Mouse (Mus musculus): ENCODE measurements around the gene Alpl.

Gene Alpl

GRCm38 (mm10) chr4:137717671-137718070 lies 78.5 kb downstream of the Alpl start:
- no peak for DNase-seq (ENCODE audit: low read depth, low spot score)

DNA sequence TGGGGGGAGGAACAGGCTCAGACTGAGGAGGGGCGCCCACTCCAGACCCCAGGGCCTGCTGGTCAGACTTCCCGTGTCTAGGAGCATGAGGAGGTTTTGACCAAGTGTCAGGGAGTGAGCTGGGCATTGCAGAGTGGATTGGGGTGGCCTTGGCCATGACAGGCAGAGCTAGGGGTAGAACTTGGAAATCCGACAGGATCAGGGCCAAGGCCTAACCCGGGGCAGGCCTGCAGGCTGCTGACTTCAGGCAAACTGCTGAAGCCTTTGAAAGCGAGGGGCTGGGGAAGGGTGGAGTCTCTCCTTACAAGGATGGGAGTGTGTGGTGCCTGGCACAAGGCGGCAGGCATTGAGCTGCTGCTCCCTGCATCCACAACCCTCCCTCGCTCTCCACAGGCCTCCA lies 79.2 kb downstream of the Alpl start:
- no peak for DNase-seq (ENCODE audit: low read depth, low spot score)

DNA sequence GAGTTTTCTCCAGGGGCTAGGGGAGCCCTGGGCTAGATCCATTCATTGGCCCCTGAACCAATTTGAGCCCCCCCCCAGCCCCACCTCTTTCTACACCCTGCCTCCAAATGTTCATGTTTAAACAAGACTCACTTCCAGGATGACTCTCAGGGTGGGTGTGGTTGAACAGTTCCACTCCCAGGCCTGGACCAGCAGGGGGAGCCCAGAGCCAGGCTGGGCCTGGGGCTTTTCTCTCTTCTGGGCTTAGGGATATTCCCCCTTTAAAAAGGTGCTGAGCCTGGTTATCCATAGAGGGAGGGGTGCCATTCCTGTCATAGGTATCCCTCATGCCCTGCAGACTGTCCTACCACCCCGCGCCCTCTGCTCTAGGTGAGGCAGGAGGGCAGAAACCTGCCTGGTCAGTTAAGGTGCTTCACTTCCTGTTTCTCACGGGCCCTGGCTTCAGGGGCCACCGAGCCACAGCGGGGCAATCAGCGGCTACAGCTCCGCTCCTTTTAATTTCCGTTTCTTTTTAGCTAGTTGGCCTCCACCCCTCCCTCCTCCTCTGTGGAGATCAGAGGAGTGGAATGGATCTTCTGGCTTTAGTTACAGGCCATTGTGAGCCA lies 82.1 kb downstream of the Alpl start:
- DNase-seq (ENCODE audit: low read depth, low spot score), result no peak

DNA sequence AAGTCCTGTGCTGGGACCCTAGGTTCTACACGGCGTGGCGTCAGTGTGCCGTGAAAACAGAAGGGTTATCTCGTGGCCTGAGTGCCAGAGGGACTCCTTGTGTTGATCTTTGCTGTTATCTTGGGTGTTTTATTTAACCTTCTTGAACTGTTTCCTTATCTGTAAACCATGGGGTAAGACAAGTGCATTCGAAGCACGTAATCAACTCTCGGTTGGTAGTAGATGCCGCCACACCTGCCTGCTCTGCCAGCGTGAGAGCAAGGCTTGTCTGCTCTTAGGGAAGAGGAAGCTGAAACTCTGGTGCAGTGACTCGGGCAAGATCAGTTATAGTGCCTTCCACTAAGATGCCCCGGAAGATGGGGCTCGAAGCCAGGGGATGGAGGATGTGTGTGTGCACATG lies 83.2 kb downstream of the Alpl start:
- no peak for DNase-seq (ENCODE audit: low read depth, low spot score)

- DNase-seq (ENCODE audit: low read depth, low spot score), result peak; percentile 90
Observed at GRCm38 (mm10) chr4:137707216-137707990, 88.8 kb downstream of the Alpl start.

- no peak for DNase-seq (ENCODE audit: low read depth, low spot score)
Observed at GRCm38 (mm10) chr4:137706510-137706909, 89.7 kb downstream of the Alpl start.

DNA sequence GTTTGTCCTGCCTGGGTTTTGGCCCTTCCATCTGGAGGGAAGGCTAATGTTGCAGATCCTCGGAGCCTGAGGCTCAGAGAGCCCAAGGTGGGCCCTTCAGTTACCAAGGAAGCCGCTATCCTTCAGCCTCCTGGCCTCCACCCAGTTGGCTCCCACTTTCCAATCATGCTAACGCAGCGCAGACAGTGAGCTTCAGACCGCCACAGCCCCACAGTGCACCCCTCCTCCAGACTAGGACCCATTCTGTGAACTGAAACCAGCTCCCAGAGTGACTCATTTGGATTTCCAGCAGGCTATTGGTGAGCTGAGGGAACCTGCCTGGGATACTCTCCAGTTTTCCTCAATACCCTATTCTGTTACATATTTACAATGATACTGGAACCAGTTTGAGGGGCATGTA lies 90.8 kb downstream of the Alpl start:
- DNase-seq (ENCODE audit: low read depth, low spot score), result no peak

DNA sequence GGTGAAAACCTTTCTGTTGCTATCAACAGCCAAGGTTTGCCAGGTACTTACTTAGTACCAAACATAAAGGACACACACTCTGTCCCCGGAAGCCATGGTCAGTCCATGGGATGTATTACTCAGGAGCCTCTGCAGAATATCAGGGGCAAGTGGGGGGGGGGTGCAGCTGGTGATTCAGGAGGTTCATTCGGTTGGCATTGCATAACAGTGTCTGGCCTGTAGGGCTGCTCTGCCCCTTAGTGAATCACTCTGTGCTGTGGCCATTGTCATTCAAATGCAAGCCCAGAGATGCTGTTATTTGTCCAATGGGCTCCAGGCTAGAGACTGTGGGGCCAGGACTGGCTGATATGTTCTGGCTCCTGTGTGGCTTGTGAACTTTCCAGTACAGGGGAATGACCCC lies 91.6 kb downstream of the Alpl start:
- DNase-seq (ENCODE audit: low read depth, low spot score), result no peak

DNA sequence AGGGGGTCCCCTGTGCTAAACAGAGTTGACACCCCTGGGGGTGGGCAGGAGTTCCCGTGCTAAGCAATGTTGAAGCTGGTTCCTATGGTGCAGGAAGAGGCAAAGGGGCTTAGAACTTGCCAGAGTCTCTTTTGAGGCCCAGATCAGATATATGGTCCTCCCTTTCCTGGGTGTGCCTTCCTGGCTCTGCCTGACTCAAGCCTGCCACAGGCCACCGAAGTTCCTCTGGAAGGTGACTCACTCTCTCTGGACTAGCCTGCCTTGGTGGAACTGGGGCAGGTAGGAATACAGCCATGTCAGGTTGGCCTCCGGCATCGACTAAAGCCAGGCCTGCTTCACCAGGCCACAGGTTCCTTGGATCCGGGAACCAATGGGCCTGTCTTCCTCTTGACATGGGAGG lies 93.1 kb downstream of the Alpl start:
- no peak for DNase-seq (ENCODE audit: low read depth, low spot score)

GRCm38 (mm10) chr4:137700960-137701359 lies 95.2 kb downstream of the Alpl start:
- DNase-seq (ENCODE audit: low read depth, low spot score), result no peak

- DNase-seq (ENCODE audit: low read depth, low spot score), result no peak
Observed at GRCm38 (mm10) chr4:137699264-137700211, 96.6 kb downstream of the Alpl start.

GRCm38 (mm10) chr4:137698076-137698985 lies 97.9 kb downstream of the Alpl start:
- no peak for DNase-seq (ENCODE audit: low read depth, low spot score)

- no peak for DNase-seq (ENCODE audit: low read depth, low spot score)
Observed at GRCm38 (mm10) chr4:137697156-137697885, 98.9 kb downstream of the Alpl start.

- no peak for DNase-seq (ENCODE audit: low read depth, low spot score)
Observed at GRCm38 (mm10) chr4:137695900-137696299, 100.3 kb downstream of the Alpl start.

DNA sequence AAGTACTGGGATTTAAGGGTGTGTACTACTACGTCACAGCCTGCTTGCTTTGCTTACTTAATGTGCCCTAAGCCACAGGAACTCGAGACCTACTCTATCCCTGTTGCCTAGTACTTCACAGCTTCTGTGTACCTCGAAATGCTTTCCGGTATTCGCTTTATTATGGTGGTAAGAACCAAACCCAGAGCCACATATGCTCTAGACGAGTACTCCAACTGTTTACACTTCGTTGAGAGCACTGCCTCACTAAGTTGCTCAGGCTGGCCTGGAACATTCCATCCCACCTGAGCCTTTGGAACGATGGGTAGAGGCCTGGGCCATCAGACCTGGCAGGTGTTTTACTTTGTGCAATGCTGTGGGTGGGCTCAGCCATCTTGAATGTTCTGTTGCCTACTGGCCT lies 100.9 kb downstream of the Alpl start:
- no peak for DNase-seq (ENCODE audit: low read depth, low spot score)

- no peak for DNase-seq (ENCODE audit: low read depth, low spot score)
Observed at GRCm38 (mm10) chr4:137692107-137692902, 103.9 kb downstream of the Alpl start.
